Mouse (Mus musculus): ENCODE results near the gene Mut. TPM values are rescaled to one million over a fixed set of nuclear protein-coding genes. Genes with fewer than 3 reads are reported as not detected.
A peak's percentile ranks its signal among the peaks of the same experiment; 100 is the strongest.

Mut gene
- 14.9 and 20.1 TPM in 2 replicates for total RNA-seq (2017)

DNA sequence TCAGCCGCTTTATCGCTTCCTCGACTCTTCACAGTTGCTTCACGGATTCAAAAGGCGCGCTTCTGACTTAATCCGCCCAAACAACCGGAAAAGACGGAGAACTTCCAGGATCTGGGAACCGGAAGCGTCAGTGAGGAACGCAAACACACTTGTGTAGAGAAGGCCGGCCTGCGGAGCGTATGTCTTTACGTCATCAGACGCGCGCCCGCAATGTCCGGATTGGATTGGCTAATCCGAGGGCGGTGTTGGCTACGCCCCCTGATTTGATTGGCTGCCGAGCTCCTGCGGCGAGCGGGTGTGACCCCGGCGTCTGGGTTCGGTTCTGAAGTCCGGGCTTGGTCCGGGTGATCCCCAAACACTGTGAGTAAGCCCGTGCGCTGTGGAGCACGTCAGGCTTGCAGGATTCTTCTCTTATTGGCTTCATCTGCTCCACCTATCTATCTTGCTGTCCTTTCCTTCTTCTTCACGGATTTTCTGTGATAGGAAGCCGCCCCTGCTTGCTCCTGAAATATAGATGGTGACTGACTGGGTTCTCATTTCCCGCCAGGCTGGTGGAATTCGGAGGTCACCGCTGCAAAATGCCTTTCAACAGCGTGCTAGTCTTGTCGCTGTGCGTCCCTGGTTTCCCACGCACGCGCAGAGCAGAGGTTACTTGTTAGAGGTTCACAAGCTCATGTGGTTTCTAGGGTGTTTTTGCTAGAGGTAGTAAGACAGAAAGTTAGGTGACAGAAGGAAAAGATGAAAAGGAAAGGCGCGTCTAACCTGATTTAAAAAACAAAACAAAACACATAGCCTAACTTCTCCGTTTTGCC is at the start of gene Mut, which contains the start of gene Cenpq:
Mut (plus strand) TSS at position 266 of the 812 bp plus-strand sequence.
Cenpq (minus strand) TSS at position 628 of the 812 bp plus-strand sequence.
- ATAC-seq (ENCODE audit: extremely low read depth, insufficient number of reproducible peaks, low FRiP score, poor library complexity, severe bottlenecking): peak; percentile 100

- no peak for ATAC-seq (ENCODE audit: extremely low read depth, insufficient number of reproducible peaks, low FRiP score, poor library complexity, severe bottlenecking)
Measured at GRCm38 (mm10) chr17:40885155-40885554, 49.3 kb upstream of the Mut start.

DNA sequence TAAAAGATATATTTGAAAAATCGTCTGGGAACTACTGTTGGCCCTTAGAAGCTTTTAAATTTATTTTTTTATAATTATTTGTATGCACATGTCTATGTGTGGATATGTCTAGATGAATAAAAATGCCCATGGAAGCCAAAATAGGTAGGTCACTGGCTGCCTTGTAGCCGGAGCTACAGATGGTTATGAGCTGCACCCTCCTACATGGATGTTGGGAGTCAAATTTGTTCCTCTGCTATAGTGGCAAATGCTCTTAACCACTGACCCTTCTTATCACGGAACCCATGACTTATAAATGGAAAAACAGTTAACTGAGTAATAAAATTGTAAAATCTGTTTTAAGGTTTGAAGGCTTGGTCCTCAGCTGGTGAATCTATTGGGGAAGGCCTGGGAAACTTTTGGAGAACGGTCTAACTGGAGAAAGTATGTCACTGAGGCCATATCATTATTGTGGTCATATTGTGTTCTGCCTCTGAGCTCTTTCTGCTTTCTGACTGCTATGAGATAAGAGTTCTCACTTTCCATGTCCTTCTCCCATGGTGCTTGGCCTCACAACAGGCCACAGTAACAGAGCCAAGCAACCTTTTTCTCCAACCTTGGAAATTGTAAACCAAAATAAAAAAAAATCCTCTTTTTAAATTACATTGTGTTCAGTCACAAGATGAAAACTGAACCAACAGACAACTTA is 46.5 kb upstream of the Mut start:
- ATAC-seq (ENCODE audit: extremely low read depth, insufficient number of reproducible peaks, low FRiP score, poor library complexity, severe bottlenecking): no peak

DNA sequence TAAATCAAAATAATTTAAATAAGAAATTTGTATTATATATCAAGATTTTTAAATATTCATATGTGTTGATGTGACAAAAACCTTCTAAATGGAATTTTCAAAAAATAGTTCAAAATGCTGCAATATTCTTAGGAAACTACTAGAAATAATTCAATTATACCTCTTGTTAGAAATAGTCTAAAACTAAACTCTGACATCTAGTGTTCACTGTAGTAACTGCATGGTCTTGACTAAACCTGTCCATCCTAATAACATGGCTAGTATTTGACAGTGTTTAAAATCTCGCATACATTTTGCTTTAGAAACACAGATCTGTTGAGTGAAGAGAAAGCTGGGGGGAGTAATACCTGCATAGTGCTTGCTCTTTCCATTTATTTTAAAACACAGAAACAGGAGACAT is 37.6 kb upstream of the Mut start:
- ATAC-seq (ENCODE audit: extremely low read depth, insufficient number of reproducible peaks, low FRiP score, poor library complexity, severe bottlenecking): no peak

DNA sequence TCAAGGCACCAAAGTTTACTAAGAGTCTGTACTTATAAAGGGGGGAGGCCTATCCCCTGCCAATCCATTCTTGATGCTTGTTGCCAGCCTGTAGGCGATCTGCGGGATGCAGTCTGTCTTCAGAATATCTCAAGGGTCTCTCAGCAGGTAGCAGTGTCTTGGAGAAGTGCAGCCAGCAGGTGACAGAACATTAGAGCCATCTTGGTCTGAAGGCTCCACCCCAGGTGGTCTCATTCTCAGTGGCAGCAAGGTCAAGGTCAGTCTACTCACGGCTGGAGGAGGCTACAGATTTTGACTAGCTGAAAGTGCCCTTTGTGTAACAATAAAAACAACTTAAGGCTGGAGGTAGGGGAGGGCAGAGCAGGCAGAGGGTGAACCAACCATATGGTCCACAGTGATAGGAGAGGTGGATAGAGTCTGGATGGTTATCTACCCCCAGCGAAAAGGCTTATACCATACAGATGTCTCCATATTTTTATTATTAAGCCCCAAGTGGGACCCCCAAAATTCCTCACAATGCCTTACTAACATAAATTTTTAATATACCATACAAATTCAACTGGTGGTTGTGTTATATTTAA is 34.6 kb upstream of the Mut start:
- no peak for ATAC-seq (ENCODE audit: extremely low read depth, insufficient number of reproducible peaks, low FRiP score, poor library complexity, severe bottlenecking)

DNA sequence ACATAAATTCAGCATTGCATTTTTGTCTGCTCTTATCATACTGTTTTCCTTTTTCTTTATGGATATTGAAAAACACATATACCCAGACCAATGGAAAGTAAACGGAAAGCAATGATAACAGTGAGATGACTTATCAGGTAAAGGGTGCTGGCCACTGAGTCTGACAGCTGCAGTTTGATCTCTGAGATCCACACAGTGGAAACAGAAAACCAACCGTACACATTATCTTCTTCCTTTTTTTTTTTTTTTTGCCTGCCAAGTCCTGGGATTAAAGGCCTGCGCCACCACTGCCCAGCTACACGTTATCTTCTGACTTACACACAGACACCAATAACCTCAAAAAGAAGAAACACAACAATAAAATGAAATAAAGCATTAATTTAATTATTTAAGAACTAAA is 31.1 kb upstream of the Mut start:
- ATAC-seq (ENCODE audit: extremely low read depth, insufficient number of reproducible peaks, low FRiP score, poor library complexity, severe bottlenecking): no peak

GRCm38 (mm10) chr17:40904056-40904597 is 30.4 kb upstream of the Mut start:
- ATAC-seq (ENCODE audit: extremely low read depth, insufficient number of reproducible peaks, low FRiP score, poor library complexity, severe bottlenecking): no peak

DNA sequence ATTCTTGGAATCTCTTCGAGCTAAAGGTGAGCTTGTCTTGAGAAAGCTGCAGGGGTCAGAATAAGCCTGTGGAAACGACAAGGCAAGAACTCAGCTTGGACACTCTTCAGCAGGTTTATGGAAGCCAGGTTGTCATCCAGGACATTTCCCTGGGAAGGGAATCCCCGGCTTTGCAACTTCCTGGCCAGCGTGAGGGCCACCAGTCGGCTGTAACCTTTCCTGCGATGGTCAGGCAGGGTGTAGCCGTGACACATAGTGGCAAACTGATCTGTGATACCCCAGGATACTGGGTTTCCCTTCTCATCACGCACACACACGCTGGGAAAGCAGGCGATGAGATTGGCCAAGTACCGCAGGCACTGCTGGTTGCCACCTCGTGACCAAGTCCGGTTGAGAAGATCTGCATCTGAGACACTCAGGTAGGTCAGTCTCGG is 29.7 kb upstream of the Mut start:
- no peak for ATAC-seq (ENCODE audit: extremely low read depth, insufficient number of reproducible peaks, low FRiP score, poor library complexity, severe bottlenecking)

GRCm38 (mm10) chr17:40914250-40914649 is 20.2 kb upstream of the Mut start, which contains the start of gene Glyatl3:
Gene Glyatl3 (minus strand): TSS chr17:40914350.
- ATAC-seq (ENCODE audit: extremely low read depth, insufficient number of reproducible peaks, low FRiP score, poor library complexity, severe bottlenecking): no peak

GRCm38 (mm10) chr17:40915499-40915898 is 19.0 kb upstream of the Mut start:
- no peak for ATAC-seq (ENCODE audit: extremely low read depth, insufficient number of reproducible peaks, low FRiP score, poor library complexity, severe bottlenecking)

DNA sequence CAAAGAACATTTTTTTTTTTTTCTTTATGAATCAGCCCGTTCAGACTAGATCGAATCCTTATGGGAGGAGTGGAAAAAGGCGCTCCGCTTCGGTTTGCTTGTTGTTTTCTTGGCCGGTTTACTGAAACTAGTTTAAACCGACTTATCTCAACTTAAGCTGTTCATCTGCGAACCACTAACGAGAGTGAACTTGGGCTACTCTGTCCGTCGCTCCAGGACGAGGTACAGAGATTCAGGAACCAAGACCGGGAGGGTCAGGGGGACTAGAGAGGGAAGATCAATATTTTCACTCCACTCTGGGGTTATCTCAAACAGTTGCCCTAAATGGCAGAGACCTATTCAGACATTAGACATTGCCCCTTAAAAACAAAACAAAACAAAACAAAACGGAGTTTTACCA is 500 bp upstream of the Mut start:
- ATAC-seq (ENCODE audit: extremely low read depth, insufficient number of reproducible peaks, low FRiP score, poor library complexity, severe bottlenecking): no peak

- no peak for ATAC-seq (ENCODE audit: extremely low read depth, insufficient number of reproducible peaks, low FRiP score, poor library complexity, severe bottlenecking)
Measured at GRCm38 (mm10) chr17:40948518-40948917, 14.0 kb downstream of the Mut start.

DNA sequence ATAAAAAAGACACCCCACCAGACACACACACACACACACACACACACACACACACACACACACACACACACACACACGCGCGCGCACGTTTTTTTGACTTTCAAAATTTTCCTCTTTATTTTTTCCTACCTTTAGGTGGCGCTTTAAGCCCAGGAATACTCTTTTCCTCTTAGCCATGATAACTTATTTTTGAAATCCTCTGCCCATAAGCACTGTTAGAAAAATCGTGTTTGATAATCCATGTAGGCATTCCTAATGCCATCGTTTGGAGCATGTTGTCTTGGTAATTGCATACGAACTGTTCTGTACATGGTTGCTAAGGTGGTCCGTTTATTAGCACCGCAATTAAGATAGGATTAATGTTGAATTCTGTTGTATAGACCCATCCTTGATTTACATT is 43.4 kb downstream of the Mut start:
- ATAC-seq (ENCODE audit: extremely low read depth, insufficient number of reproducible peaks, low FRiP score, poor library complexity, severe bottlenecking): no peak

DNA sequence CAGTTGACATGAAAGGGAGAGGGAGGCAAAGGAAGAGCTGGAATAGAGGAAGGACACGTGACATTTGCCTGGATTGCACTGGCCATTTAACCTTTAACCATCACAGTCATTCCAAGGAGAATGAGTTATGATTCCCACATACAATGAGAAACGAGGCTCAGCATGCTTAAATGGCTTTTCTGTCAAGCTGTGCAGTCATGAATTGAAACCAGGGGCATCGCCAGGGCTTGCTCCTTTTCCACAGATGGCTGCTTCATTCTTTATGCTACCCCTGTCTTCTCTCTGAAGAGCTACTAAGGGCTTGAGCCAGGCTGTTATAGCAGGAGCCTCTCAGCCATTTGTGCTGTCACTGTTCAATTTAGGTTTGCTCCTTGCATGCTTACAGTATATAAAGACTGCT is 57.6 kb downstream of the Mut start:
- no peak for ATAC-seq (ENCODE audit: extremely low read depth, insufficient number of reproducible peaks, low FRiP score, poor library complexity, severe bottlenecking)

Other genes starting within 250 kb of the Mut start
- not detected in 2 replicates for gene Esp1, start 207.6 kb upstream of the Mut start, total RNA-seq (2017)
- gene Crisp2, start 127.7 kb upstream of the Mut start, total RNA-seq (2017): not detected in 2 replicates
- gene Rhag, start 123.6 kb upstream of the Mut start, total RNA-seq (2017): 0.58 TPM in 1 of 2 replicates, not detected in the other
- gene 9130008F23Rik, start 54.1 kb upstream of the Mut start, total RNA-seq (2017): 1.8 TPM in 1 of 2 replicates, not detected in the other
- not detected in 2 replicates for gene Glyatl3, start 20.3 kb upstream of the Mut start, total RNA-seq (2017)
- 23.9 and 25.5 TPM in 2 replicates for gene Cenpq, start 362 bp downstream of the Mut start, total RNA-seq (2017)